20 mouse cellular contexts compared by ENCODE assay signal in genomic region chr4:86326003-86326402, GRCm38 (mm10).
DNase-seq lines count a peak whose midpoint lies in the region; ATAC-seq and TF ChIP-seq lines count a peak whose summit lies in the region.
"Had no signal": no experiment of that assay in that cellular context is flagged by ENCODE, and none has a peak within 500 bp of the region (broad histone marks: within the 10 kb centered on the region; RNA-seq: fewer than 3 reads in every experiment).

No protein-coding gene starts in this region.

- no peak overlapping the region for H3K27ac ChIP-seq in heart, embryonic 11.5 days (ENCODE audit: low read depth, low read length)
- H3K27ac ChIP-seq in hindbrain, embryonic 10.5 days, result peak overlapping the region; percentile 30; the same call in 1 of the 2 replicates
- no peak overlapping the region for H3K27ac ChIP-seq in hindbrain, embryonic 11.5 days (ENCODE audit: low read depth, low read length)
- H3K27ac ChIP-seq in lung, embryonic 14.5 days (ENCODE audit: low read depth), result no peak overlapping the region
- peak overlapping the region; percentile 40; the same call in 1 of the 2 replicates for H3K27ac ChIP-seq in stomach, embryonic 16.5 days (ENCODE audit: low read length)
- H3K27ac ChIP-seq: embryonic facial prominence, embryonic 13.5 days; left cerebral cortex, adult 2 months; liver, embryonic 12.5 days; midbrain, embryonic 15.5 days had no signal

- 58% methylated on average over 5 of the region's 5 CpGs for WGBS in heart, embryonic 11.5 days (ENCODE audit: insufficient replicate concordance)
- 82% methylated on average over 5 of the region's 5 CpGs for WGBS in hindbrain, embryonic 10.5 days
- WGBS in hindbrain, embryonic 11.5 days, result 79% methylated on average over 5 of the region's 5 CpGs
- WGBS in lung, embryonic 14.5 days, result 52% methylated on average over 5 of the region's 5 CpGs
- 58% methylated on average over 5 of the region's 5 CpGs for WGBS in stomach, embryonic 16.5 days

- TF ChIP-seq CTCF in lung, embryonic 14.5 days (IDR thresholded peaks at IDR 0.05; ENCODE audit: low read depth), result no peak

- DNase-seq in heart, adult 11 months, result peak; percentile 91
- DNase-seq in hindbrain, embryonic 10.5 days (ENCODE audit: low spot score), result no peak
- no peak for DNase-seq in hindbrain, embryonic 11.5 days (ENCODE audit: low spot score)
- DNase-seq in lung, embryonic 14.5 days, result no peak
- DNase-seq in lung, postnatal 36 days, result no peak
- DNase-seq in adrenal gland, postnatal 25 days, result no peak
- DNase-seq: adrenal gland, postnatal 36 days; gastrocnemius, postnatal 14 days; retina, postnatal 1 day; right cerebral cortex, postnatal 4 days; thymus, postnatal 4 days had no signal

- H3K27me3 ChIP-seq in heart, embryonic 11.5 days (ENCODE audit: control insufficient read depth, insufficient read depth, low read length), result no peaks in the 10 kb centered on the region
- H3K27me3 ChIP-seq in hindbrain, embryonic 10.5 days (ENCODE audit: insufficient read depth, poor library complexity, severe bottlenecking), result no peaks in the 10 kb centered on the region
- H3K27me3 ChIP-seq in hindbrain, embryonic 11.5 days (ENCODE audit: control insufficient read depth, insufficient read depth, low read length), result no peaks in the 10 kb centered on the region
- H3K27me3 ChIP-seq in lung, embryonic 14.5 days (ENCODE audit: insufficient read depth, low read length), result no peaks in the 10 kb centered on the region
- H3K27me3 ChIP-seq in stomach, embryonic 16.5 days (ENCODE audit: control insufficient read depth, insufficient read depth, low read length), result no peaks in the 10 kb centered on the region
- H3K27me3 ChIP-seq: embryonic facial prominence, embryonic 13.5 days; liver, embryonic 12.5 days; lung, embryonic 15.5 days; midbrain, embryonic 15.5 days; Patski had no signal

- no peaks in the 10 kb centered on the region for H3K9me3 ChIP-seq in heart, embryonic 11.5 days (replicated peaks; ENCODE audit: control insufficient read depth, low read length)
- no peaks in the 10 kb centered on the region for H3K9me3 ChIP-seq in hindbrain, embryonic 10.5 days
- no peaks in the 10 kb centered on the region for H3K9me3 ChIP-seq in hindbrain, embryonic 11.5 days (ENCODE audit: control insufficient read depth, low read length)
- no peaks in the 10 kb centered on the region for H3K9me3 ChIP-seq in lung, embryonic 14.5 days (ENCODE audit: low read depth, low read length)
- no peaks in the 10 kb centered on the region for H3K9me3 ChIP-seq in stomach, embryonic 16.5 days (replicated peaks; ENCODE audit: control insufficient read depth, low read length)
- H3K9me3 ChIP-seq: embryonic facial prominence, embryonic 13.5 days; liver, embryonic 12.5 days; lung, embryonic 15.5 days; midbrain, embryonic 15.5 days had no signal

- no peak overlapping the region for H3K4me2 ChIP-seq in heart, embryonic 11.5 days
- no peak overlapping the region for H3K4me2 ChIP-seq in hindbrain, embryonic 11.5 days (replicated peaks; ENCODE audit: low read depth, low read length)
- H3K4me2 ChIP-seq in lung, embryonic 14.5 days, result no peak overlapping the region
- H3K4me2 ChIP-seq in stomach, embryonic 16.5 days (ENCODE audit: low read depth, low read length), result no peak overlapping the region
- H3K4me2 ChIP-seq: embryonic facial prominence, embryonic 13.5 days; liver, embryonic 12.5 days; lung, embryonic 15.5 days; midbrain, embryonic 15.5 days had no signal

- no peaks in the 10 kb centered on the region for H3K36me3 ChIP-seq in heart, embryonic 11.5 days (ENCODE audit: control insufficient read depth, insufficient read depth, low read length)
- H3K36me3 ChIP-seq in hindbrain, embryonic 10.5 days, result no peaks in the 10 kb centered on the region
- no peaks in the 10 kb centered on the region for H3K36me3 ChIP-seq in hindbrain, embryonic 11.5 days (ENCODE audit: control insufficient read depth, insufficient read depth, low read length)
- H3K36me3 ChIP-seq in lung, embryonic 14.5 days (ENCODE audit: insufficient read depth), result no peaks in the 10 kb centered on the region
- H3K36me3 ChIP-seq in stomach, embryonic 16.5 days (ENCODE audit: control insufficient read depth, insufficient read depth, low read length), result no peaks in the 10 kb centered on the region
- H3K36me3 ChIP-seq: embryonic facial prominence, embryonic 13.5 days; liver, embryonic 12.5 days; lung, embryonic 15.5 days; midbrain, embryonic 15.5 days had no signal

- no peak for ATAC-seq in heart, embryonic 11.5 days (replicated peaks; ENCODE audit: insufficient number of reproducible peaks, low FRiP score, low TSS enrichment)
- no peak for ATAC-seq in hindbrain, embryonic 11.5 days (ENCODE audit: low FRiP score)
- 0 out of 2 replicates have a peak, but pooled peaks have one; percentile 31 for ATAC-seq in lung, embryonic 14.5 days (ENCODE audit: insufficient read depth)
- no peak for ATAC-seq in stomach, embryonic 16.5 days (ENCODE audit: insufficient read depth, low FRiP score)
- ATAC-seq: activated CD4-positive, CD25-positive, alpha-beta regulatory T cell, adult 4 months; liver, embryonic 12.5 days; midbrain, embryonic 15.5 days; Patski had no signal

- H3K9ac ChIP-seq in heart, embryonic 11.5 days (ENCODE audit: low read depth, low read length), result no peak overlapping the region
- H3K9ac ChIP-seq in hindbrain, embryonic 11.5 days (ENCODE audit: low read depth, low read length), result no peak overlapping the region
- H3K9ac ChIP-seq in lung, embryonic 14.5 days, result no peak overlapping the region
- no peak overlapping the region for H3K9ac ChIP-seq in stomach, embryonic 16.5 days (ENCODE audit: low read length)
- H3K9ac ChIP-seq: embryonic facial prominence, embryonic 13.5 days; liver, embryonic 12.5 days; lung, embryonic 15.5 days; midbrain, embryonic 15.5 days had no signal

- no peak overlapping the region for H3K4me3 ChIP-seq in heart, embryonic 11.5 days (ENCODE audit: low read depth, low read length)
- H3K4me3 ChIP-seq in hindbrain, embryonic 10.5 days, result no peak overlapping the region
- H3K4me3 ChIP-seq in hindbrain, embryonic 11.5 days (ENCODE audit: low read depth, low read length), result no peak overlapping the region
- no peak overlapping the region for H3K4me3 ChIP-seq in lung, embryonic 14.5 days (ENCODE audit: low read depth, low read length)
- no peak overlapping the region for H3K4me3 ChIP-seq in stomach, embryonic 16.5 days (replicated peaks; ENCODE audit: low read length)
- H3K4me3 ChIP-seq: embryonic facial prominence, embryonic 13.5 days; left cerebral cortex, adult 2 months; liver, embryonic 12.5 days; lung, embryonic 15.5 days; midbrain, embryonic 15.5 days had no signal

- peaks cover 10% of the 10 kb centered on the region; the same call in 1 of the 2 replicates for H3K4me1 ChIP-seq in heart, embryonic 11.5 days (ENCODE audit: control insufficient read depth, insufficient read depth, low read length)
- H3K4me1 ChIP-seq in hindbrain, embryonic 10.5 days (replicated peaks), result 0 out of 2 replicates have a peak, but pooled peaks cover 7% of the 10 kb centered on the region
- no peaks in the 10 kb centered on the region for H3K4me1 ChIP-seq in hindbrain, embryonic 11.5 days (replicated peaks; ENCODE audit: control insufficient read depth, insufficient read depth, low read length)
- H3K4me1 ChIP-seq in lung, embryonic 14.5 days (ENCODE audit: insufficient read depth), result peaks cover 10% of the 10 kb centered on the region; the same call in 1 of the 2 replicates
- H3K4me1 ChIP-seq in stomach, embryonic 16.5 days (ENCODE audit: control insufficient read depth, insufficient read depth, low read length), result peaks cover 12% of the 10 kb centered on the region
- H3K4me1 ChIP-seq: liver, embryonic 12.5 days; midbrain, embryonic 15.5 days had no signal

Comparison
In these comparisons a context has a peak if more than half of its experiments do, and no peak if none do; other contexts are left out.
1. H3K27ac ChIP-seq: peak in hindbrain, embryonic 10.5 days (single experiment) and stomach, embryonic 16.5 days (single experiment); none in heart, embryonic 11.5 days (single experiment), hindbrain, embryonic 11.5 days (single experiment) and lung, embryonic 14.5 days (single experiment).